ENCODE assay signal across 9 mouse cellular contexts in the genomic region with DNA sequence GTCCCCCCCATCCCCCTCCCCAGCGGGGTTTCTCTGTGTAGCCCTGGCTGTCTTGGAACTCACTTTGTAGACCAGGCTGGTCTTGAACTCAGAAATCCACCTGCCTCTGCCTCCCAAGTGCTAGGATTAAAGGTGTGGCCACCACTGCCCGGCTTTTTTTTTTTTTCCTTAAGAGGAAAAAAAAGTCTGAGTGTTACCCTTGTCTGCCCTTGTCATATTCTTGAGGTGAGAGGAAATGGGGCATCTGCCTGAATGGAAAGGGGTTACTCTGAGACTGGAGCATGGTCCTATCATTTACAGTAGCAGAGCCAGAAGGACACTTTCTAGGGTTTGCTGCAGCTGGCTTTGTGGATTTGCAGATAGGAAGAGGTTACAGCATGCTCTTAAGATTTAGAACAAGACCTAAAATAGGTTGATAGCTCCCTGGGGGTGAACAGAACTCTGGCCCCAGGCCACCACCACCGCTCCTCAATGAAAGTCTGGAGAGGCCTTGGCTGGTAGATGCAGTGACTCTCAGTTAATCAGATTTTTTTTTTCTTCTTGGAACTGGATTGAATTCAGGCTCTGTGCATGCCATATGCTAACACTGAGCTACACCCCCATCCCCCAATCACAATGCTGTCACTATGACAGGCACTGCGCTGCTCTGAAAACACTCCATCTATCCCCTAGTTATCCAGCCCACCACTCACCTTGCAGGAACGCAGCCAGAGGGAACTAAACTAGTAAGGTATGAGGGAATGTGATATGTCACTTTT. TPM values are rescaled to one million over a fixed set of nuclear protein-coding genes. Genes with fewer than 3 reads are reported as not detected.
DNase-seq lines count a peak whose midpoint lies in the region; ATAC-seq and TF ChIP-seq lines count a peak whose summit lies in the region.
"Had no signal": no experiment of that assay in that cellular context is flagged by ENCODE, and none has a peak within 500 bp of the region (broad histone marks: within the 10 kb centered on the region; RNA-seq: fewer than 3 reads in every experiment).

No protein-coding gene starts in this region.

- no peaks in the 10 kb centered on the region for H3K4me1 ChIP-seq in kidney, postnatal 0 days (replicated peaks; ENCODE audit: insufficient read depth, low read length)
- peaks cover 66% of the 10 kb centered on the region for H3K4me1 ChIP-seq in heart, embryonic 13.5 days
- peaks cover under 1% of the 10 kb centered on the region for H3K4me1 ChIP-seq in midbrain, postnatal 0 days (ENCODE audit: insufficient read depth, low read length)

- H3K4me2 ChIP-seq in kidney, postnatal 0 days (ENCODE audit: low read length): no peak overlapping the region
- 0 out of 2 replicates have a peak overlapping the region, but pooled peaks have one; percentile 54 for H3K4me2 ChIP-seq in heart, embryonic 13.5 days
- H3K4me2 ChIP-seq in midbrain, postnatal 0 days (ENCODE audit: low read depth, low read length, poor library complexity, severe bottlenecking): no peak overlapping the region

- H3K27ac ChIP-seq in kidney, postnatal 0 days: 0 out of 2 replicates have a peak overlapping the region, but pooled peaks have one; percentile 57
- H3K27ac ChIP-seq in heart, embryonic 13.5 days (replicated peaks): peak overlapping the region; percentile 70
- 0 out of 2 replicates have a peak overlapping the region, but pooled peaks have one; percentile 27 for H3K27ac ChIP-seq in midbrain, postnatal 0 days (ENCODE audit: low read depth, low read length)

- H3K27me3 ChIP-seq in kidney, postnatal 0 days (ENCODE audit: insufficient read depth, low read length): no peaks in the 10 kb centered on the region
- no peaks in the 10 kb centered on the region for H3K27me3 ChIP-seq in heart, embryonic 13.5 days (replicated peaks)
- H3K27me3 ChIP-seq in midbrain, postnatal 0 days (ENCODE audit: insufficient read depth, low read length): no peaks in the 10 kb centered on the region
- H3K27me3 ChIP-seq: Patski had no signal

- no peak for DNase-seq in kidney, postnatal 0 days (ENCODE audit: low spot score)
- DNase-seq in kidney, adult 11 months: no peak
- DNase-seq in cerebellum, adult 11-12 months: peak; percentile 70
- DNase-seq in midbrain, postnatal 0 days (ENCODE audit: low spot score): peak; percentile 64
- no peak for DNase-seq in liver

- 82% methylated on average over 4 of the region's 5 CpGs for WGBS in kidney, postnatal 0 days
- 61% methylated on average over 5 of the region's 5 CpGs for WGBS in heart, embryonic 13.5 days
- 62% methylated on average over 4 of the region's 5 CpGs for WGBS in midbrain, postnatal 0 days

- no peaks in the 10 kb centered on the region for H3K36me3 ChIP-seq in kidney, postnatal 0 days (ENCODE audit: insufficient read depth, low read length)
- H3K36me3 ChIP-seq in heart, embryonic 13.5 days: no peaks in the 10 kb centered on the region
- no peaks in the 10 kb centered on the region for H3K36me3 ChIP-seq in midbrain, postnatal 0 days (ENCODE audit: insufficient read depth, low read length)

- no peak overlapping the region for H3K9ac ChIP-seq in kidney, postnatal 0 days (ENCODE audit: low read depth, low read length)
- H3K9ac ChIP-seq in heart, embryonic 13.5 days: no peak overlapping the region
- H3K9ac ChIP-seq in midbrain, postnatal 0 days (replicated peaks; ENCODE audit: low read length, poor library complexity, severe bottlenecking): no peak overlapping the region

- ATAC-seq in kidney, postnatal 0 days (replicated peaks; ENCODE audit: low FRiP score, low read depth): no peak
- no peak for ATAC-seq in heart, embryonic 13.5 days (ENCODE audit: extremely low read depth, insufficient number of reproducible peaks, low FRiP score, low TSS enrichment)
- ATAC-seq in midbrain, postnatal 0 days (ENCODE audit: low FRiP score): no peak
- ATAC-seq in megakaryocyte, adult 5-6 weeks (ENCODE audit: poor library complexity, severe bottlenecking): no peak
- ATAC-seq in monocyte, adult 5-6 weeks (replicated peaks; ENCODE audit: insufficient number of reproducible peaks, low FRiP score, low TSS enrichment, poor library complexity, severe bottlenecking): no peak

- TF ChIP-seq CTCF in kidney, postnatal 0 days (IDR thresholded peaks at IDR 0.05; ENCODE audit: low read depth): no peak
- no peak for TF ChIP-seq CTCF in midbrain, postnatal 0 days (IDR thresholded peaks at IDR 0.05)

- H3K4me3 ChIP-seq in kidney, postnatal 0 days (replicated peaks; ENCODE audit: low read depth, low read length): no peak overlapping the region
- no peak overlapping the region for H3K4me3 ChIP-seq in heart, embryonic 13.5 days
- H3K4me3 ChIP-seq in midbrain, postnatal 0 days (ENCODE audit: low read depth, low read length): no peak overlapping the region

- H3K9me3 ChIP-seq in kidney, postnatal 0 days (replicated peaks; ENCODE audit: low read length): no peaks in the 10 kb centered on the region
- H3K9me3 ChIP-seq in heart, embryonic 13.5 days: no peaks in the 10 kb centered on the region
- H3K9me3 ChIP-seq in midbrain, postnatal 0 days (ENCODE audit: low read length): no peaks in the 10 kb centered on the region

RNA-seq across cellular contexts. Expression of gene Psmg4, which starts 9.3 kb away (rescaled TPM):
- 110 and 117 TPM in 2 replicates for polyA plus RNA-seq in kidney, postnatal 0 days (2015; fragmentation: Nextera tagmentation; extraction: Ambion mirVana)
- polyA plus RNA-seq in heart, embryonic 13.5 days (2015; fragmentation: Nextera tagmentation; extraction: Ambion mirVana): 65.3 and 81.5 TPM in 2 replicates
- total RNA-seq in midbrain, postnatal 0 days (2014; rRNA removed): 36.5 and 99.5 TPM in 2 replicates
- polyA plus RNA-seq in midbrain, postnatal 0 days (2015; fragmentation: Nextera tagmentation; extraction: Ambion mirVana): 82.0 and 87.7 TPM in 2 replicates
- 54.0 and 59.5 TPM in 2 replicates for total RNA-seq in megakaryocyte, adult 5-6 weeks (2015)
- 182 TPM in 2 replicates for total RNA-seq in megakaryocyte, adult 5-6 weeks (2017)
- total RNA-seq in monocyte, adult 5-6 weeks (2017): 59.4 to 101 TPM (median 76.2 TPM) in 3 replicates

RNA-seq across cellular contexts. Expression of gene Tubb2b, which starts 23.2 kb away (rescaled TPM):
- 24.8 and 28.0 TPM in 2 replicates for polyA plus RNA-seq in kidney, postnatal 0 days (2015; fragmentation: Nextera tagmentation; extraction: Ambion mirVana)
- 36.7 and 40.0 TPM in 2 replicates for polyA plus RNA-seq in heart, embryonic 13.5 days (2015; fragmentation: Nextera tagmentation; extraction: Ambion mirVana)
- total RNA-seq in midbrain, postnatal 0 days (2014; rRNA removed): 4,904 and 4,995 TPM in 2 replicates
- 937 and 994 TPM in 2 replicates for polyA plus RNA-seq in midbrain, postnatal 0 days (2015; fragmentation: Nextera tagmentation; extraction: Ambion mirVana)
- not detected in 2 replicates for total RNA-seq in megakaryocyte, adult 5-6 weeks (2015)
- 0.15 and 0.53 TPM in 2 replicates for total RNA-seq in megakaryocyte, adult 5-6 weeks (2017)
- 5.1 to 7.5 TPM (median 5.7 TPM) in 3 replicates for total RNA-seq in monocyte, adult 5-6 weeks (2017)

Comparison
In these comparisons a context has a peak if more than half of its experiments do, and no peak if none do; other contexts are left out.
1. DNase-seq: peak in cerebellum, adult 11-12 months (single experiment) and midbrain, postnatal 0 days (single experiment); none in kidney, postnatal 0 days (single experiment), kidney, adult 11 months (single experiment) and liver (single experiment).
2. RNA of gene Tubb2b, which starts 23.2 kb away (total RNA-seq): 4,904 to 4,995 TPM in midbrain, postnatal 0 days; 5.1 to 7.5 TPM in monocyte, adult 5-6 weeks and 0.15 to 0.53 TPM in megakaryocyte, adult 5-6 weeks; every median in the first group is over 100 times any median in the second.
3. Peak in every context shown above with its lines, with median percentiles within 50 percentile points of each other: H3K27ac ChIP-seq.